Mouse (Mus musculus) thymus, adult 18-20 months (tissue): ENCODE results near the gene Dffb.
A peak's percentile ranks its signal among the peaks of the same experiment; 100 is the strongest.

ENCODE experiments used
- DNase-seq, 2 experiments: peaks; one replicate each; pipeline ENCODE4 v3.0.0; 2022; ENCODE audit warnings: mixed read lengths in 2 of 2

The Dffb gene

DNA sequence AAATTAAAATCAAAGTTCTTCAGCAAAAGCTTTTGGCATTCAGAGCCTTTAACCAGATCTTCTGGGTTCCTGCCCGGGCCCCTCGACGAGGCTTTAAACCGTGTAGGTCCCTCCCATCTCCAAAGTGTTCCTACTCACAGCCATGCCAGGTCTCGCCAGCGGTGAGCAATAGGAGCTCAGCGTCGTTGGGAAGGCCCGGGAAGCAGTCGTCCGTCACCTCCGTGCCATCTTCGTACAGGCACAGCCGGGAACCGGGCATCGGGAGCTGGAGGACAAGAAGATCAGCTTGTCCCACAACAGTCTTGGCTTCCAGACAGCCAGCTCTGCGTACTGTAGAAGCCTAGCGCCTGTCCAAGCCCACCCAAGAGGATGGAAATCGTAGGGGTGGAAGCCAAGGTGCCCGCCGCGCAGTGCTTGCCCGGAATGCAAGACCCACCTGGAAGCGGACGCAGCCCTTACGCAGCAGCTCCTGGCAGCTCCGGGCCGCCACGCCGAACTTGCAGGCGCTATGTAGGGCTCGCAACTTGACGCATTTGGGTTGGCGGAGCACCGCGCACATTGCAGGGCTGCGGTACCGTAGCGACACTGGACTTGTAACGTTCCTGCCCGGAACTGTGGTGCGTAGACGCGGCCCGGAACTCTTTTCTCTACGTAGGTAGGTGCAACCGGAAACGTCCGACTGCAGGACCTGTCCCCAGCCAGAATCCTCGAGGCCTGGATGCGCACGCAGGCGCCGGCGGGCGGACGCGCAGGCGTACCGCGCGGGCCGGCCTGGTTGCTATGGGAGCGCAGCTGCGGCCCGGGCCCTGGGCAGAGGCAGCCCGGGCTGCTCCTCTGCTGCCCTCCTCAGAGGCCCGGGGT, at the start of gene Dffb, which contains the start of gene Cep104:
Dffb (minus strand) TSS at position 696 of the 861 bp plus-strand sequence.
Cep104 (plus strand) TSS at position 764 of the 861 bp plus-strand sequence.
- peak; percentile 78 to 79 for DNase-seq

DNA sequence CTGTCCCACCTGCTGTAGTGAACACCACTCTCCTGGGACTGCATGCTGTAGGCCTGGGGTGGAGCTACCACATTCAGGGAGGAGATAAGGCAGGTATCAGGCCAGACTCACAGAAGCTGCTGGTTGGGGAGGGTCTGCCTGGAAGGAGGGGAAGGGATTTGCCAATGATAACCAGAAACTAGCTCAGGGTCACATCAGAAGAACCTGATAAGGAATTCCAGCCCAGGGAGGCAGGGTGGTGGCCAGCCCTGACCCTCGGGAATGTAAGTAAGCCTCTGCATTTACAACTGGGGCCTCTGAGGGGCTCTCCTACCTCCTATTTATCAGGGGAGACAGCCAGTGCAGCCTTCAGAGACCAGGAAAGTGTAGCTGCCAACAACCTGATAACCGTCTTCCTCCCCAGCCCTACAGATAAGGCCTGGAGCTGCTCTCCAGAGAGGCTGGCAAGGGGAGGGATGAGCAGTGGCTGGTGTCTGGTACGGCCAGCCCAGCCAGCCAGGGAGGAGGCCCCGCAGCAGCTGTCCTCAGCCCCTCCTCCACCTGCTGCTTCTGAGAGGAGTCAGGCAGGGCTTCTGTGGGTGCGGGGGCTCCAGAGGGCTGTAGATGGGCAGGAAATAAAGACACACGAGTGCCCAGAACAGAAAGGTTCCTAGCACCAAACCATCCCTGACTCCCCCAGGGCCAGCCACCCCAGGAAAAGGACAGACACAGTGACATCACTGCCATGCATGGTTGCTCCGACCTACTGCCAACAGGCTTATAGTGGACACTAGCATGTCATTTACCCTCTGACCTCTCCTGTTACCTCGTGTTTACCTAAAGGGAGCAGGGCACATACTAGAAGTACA, 49.1 kb upstream of the Dffb start:
- DNase-seq: no peak

GRCm38 (mm10) chr4:154022844-154023243, 47.9 kb upstream of the Dffb start:
- DNase-seq: no peak

- DNase-seq: no peak
Measured at GRCm38 (mm10) chr4:154022407-154022806, 47.5 kb upstream of the Dffb start.

GRCm38 (mm10) chr4:154021432-154021831, 46.5 kb upstream of the Dffb start:
- DNase-seq: no peak

DNA sequence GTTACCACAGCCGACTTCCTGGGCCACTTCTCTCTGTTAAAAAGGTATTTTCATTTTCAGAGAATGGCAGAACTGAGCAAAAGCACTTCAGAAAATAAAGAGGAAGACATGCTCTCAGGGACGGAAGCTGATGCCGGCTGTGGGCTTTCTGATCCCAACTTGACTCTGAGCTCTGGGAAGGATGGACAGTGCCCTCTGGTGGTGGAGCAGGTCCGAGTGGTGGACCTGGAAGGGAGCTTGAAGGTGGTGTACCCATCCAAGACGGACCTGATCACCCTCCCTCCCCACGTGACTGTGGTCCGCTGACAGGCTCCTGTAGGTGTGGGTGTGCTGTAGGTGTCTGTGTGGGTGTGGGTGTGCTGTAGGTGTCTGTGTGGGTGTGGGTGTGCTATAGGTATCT, 44.6 kb upstream of the Dffb start:
- DNase-seq: peak in 1 of 2 experiments; percentile 26

DNA sequence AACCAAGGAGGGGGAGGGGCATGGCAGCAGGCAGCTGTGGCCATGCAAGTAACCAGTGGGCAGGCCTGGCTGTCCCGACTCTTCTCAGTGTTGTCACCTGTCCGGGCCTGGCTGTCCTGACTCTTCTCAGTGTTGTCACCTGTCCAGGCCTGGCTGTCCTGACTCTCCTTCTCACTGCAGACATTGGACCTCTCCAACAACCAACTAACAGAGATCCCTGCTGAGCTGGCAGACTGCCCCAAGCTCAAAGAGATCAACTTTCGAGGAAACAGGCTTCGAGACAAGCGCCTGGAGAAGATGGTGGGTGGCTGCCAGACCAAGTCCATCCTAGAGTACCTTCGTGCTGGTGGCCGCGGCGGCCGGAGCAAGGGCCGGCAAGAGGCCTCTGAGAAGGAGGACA, 40.5 kb upstream of the Dffb start:
- DNase-seq: no peak

DNA sequence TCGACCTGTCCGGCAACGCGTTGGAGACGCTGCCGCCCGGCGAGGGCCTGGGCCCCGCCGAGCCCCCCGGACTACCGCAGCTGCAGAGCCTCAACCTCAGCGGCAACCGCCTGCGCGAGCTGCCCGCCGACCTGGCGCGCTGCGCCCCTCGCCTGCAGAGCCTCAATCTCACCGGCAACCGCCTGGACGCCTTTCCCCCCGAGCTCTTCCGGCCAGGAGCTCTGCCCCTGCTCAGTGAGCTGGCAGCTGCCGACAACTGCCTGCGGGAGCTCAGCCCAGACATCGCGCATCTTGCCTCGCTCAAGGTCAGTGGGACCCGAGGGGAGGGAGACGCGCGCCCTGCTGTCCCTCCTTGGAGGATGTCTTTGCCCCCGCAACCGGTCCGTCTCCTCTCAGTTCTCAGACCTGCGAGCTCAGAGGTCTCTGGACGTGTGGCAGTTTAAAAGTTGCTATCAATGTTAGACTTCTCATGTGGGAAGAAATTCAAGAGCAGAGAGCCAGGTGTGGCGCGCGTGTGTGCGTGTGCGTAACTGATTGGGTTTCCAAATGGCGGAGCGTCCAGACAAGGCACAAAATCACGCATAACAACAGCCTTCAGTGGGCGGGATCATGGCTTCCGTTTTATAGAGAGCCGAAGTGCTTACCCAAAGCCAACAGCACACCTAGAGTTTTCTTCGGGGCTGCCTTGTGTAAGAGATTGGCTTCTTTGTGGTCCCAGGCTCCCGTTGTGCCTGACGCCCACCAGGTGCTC, 37.4 kb upstream of the Dffb start:
- no peak for DNase-seq

DNA sequence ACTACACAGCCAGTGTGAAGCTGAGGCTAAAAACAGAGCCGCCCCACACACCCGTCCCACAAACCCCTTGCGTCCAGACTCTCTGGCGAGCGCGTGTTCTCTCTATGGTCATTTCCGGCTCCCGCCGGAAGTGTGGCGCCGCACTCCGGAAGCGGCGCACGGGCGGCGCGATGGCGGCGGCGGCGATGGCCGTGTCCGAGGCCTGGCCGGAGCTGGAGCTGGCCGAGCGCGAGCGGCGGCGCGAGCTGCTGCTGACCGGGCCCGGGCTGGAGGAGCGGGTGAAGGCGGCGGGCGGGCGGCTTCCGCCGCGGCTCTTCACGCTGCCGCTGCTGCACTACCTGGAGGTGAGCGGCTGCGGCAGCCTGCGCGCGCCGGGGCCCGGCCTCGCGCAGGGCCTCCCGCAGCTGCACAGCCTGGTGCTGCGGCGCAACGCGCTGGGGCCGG, 36.7 kb upstream of the Dffb start, which contains the start of gene Lrrc47:
Lrrc47 (plus strand) TSS at position 86 of the 444 bp plus-strand sequence.
- peak; percentile 62 to 67 for DNase-seq

GRCm38 (mm10) chr4:154010907-154011645, 36.1 kb upstream of the Dffb start:
- no peak for DNase-seq

- no peak for DNase-seq
Measured at GRCm38 (mm10) chr4:154007759-154008158, 32.8 kb upstream of the Dffb start.

GRCm38 (mm10) chr4:154006264-154006663, 31.3 kb upstream of the Dffb start:
- DNase-seq: no peak

GRCm38 (mm10) chr4:154005488-154005887, 30.6 kb upstream of the Dffb start:
- DNase-seq: no peak

DNA sequence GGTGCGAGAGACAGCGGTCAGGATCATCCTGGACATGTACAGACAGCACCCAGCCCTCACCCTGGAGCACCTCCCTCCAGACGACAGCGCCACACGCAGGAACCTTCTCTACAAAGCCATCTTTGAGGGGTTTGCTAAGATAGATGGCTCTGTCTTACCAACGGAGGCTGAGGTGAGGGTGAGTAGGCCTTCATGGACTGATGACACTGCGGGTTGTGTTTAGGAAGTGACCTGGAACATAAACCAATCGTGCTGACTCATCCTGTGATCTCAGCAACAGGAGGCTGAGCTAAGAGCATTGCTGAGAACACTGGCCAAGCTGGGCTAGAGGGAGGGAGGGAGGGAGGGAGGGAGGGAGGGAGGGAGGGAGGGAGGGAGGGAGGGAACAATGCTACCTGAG, 18.6 kb upstream of the Dffb start:
- DNase-seq: no peak

DNA sequence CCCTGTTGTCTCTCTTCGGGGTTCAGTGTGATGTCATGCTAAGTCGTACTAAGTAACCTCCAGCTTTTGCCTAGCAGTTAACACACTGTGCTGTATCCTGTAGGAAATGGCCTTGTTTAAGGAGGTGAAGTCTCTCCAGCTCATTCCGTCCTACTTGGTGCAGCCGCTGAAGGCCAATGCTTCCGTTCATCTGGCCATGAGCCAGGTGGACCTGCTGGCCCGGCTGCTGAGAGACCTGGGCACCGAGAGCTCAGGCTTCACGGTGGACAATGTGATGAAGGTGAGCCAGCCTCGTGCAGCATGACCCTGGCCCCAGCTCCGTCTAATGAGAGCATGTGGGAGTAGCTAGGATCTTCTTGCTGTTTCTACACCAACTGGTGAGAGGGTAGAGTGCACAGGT, 17.8 kb upstream of the Dffb start:
- no peak for DNase-seq

- no peak for DNase-seq
Measured at GRCm38 (mm10) chr4:153980470-153980869, 5.5 kb upstream of the Dffb start.

DNA sequence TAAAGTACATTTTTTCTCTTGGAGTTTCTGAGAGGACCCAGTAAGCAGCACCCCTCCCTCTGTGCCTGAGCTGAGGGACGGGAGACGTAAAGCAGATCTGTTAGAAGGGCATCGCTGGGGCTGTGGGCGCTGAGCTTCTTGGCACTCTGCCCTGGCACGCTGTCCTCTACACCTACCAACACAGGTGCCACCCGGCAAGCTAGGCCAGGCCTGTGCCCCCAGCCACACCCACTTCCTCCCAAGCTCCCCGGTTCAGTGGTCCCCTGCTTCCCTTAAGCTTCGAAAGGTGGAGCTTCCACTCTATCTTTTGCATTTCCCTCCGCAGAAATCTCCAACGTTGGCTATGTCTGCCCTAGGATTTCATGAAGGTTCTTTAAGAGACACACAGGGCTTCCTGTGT, 4.3 kb upstream of the Dffb start:
- DNase-seq: no peak

DNA sequence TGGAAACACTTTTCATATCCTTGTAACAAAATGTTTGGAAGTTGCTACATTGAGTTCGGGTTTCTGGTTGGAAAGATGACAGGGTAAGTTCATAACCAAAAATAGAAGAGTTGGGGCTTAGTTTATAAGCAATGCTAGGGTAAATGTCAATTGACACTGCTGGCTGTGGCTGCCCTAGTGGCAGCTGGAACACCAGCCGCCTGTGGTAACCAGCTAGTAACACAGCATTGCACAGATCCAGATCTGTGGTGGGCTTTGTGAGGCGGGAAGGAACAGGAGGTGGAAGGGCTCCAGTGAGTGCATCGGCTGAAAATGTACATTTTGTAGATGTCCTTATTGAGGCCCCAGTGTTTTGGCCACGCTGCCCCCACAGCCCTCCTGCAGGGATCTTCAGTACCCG, 842 bp upstream of the Dffb start:
- DNase-seq: no peak

DNA sequence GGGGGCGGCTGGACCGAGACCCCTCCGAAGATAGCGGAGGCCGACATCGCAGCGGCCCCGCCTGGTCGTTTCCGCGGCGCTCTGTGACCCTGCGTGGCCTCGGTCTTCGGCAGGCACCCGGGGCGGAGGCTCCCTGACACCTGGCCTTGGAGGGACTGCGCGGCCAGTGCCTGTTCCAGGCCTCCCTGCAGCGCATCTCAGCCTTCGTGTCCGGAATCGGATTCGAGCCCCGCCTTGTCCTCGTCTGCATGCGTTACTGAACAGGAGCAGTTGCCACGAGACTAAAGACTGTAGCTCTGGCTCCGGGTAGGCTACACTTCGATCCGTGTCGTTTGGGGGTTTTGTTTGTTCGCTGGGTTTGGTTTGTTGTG, 351 bp upstream of the Dffb start:
- DNase-seq: no peak

GRCm38 (mm10) chr4:153968063-153968462, 6.9 kb downstream of the Dffb start:
- DNase-seq: no peak

- DNase-seq: no peak
Measured at GRCm38 (mm10) chr4:153967556-153967955, 7.4 kb downstream of the Dffb start.

DNA sequence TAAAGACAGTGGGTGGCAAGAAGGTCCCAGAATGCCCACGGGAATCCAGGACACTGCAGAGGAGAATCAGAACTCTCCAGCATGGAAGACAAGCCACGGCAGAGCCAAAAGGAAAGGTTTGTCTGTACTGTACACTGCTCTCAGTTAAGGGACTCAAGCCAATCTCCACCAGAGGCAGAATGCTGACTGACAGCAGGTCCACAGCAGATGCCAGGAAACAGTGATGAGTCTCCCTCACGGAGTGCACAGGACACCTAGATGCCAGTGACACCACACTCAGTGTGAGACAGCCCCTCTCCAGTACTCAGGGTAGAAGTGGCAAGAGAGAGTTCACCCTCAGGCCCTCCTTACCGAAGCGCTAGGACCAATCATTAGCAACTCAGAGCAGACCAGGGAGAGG, 8.3 kb downstream of the Dffb start:
- DNase-seq: no peak
